10 mouse cellular contexts compared by ENCODE assay signal in the genomic region with DNA sequence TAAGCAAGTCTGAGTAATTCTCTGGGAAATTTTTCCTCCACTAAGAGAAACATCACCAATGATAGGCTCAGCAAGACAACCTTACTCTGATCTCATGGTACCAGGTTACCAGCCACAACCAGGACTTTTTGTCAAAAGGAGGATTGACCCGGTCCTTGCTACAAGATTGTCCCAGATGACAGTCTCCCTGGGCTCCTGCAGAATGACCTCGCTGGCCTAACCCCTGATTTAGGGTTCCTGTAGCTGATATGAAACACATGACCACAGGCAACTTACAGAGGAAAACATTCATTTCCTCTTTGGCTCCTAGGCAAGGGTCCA.
A peak's percentile ranks its signal among the peaks of the same experiment; 100 is the strongest.
DNase-seq lines count a peak whose midpoint lies in the region; ATAC-seq lines count a peak whose summit lies in the region.
"Had no signal": no experiment of that assay in that cellular context is flagged by ENCODE, and none has a peak within 500 bp of the region (broad histone marks: within the 10 kb centered on the region; RNA-seq: fewer than 3 reads in every experiment).

No protein-coding gene starts in this region.

- H3K9ac ChIP-seq in hindbrain, embryonic 15.5 days, result no peak overlapping the region
- no peak overlapping the region for H3K9ac ChIP-seq in hindbrain, embryonic 12.5 days
- H3K9ac ChIP-seq in heart, embryonic 15.5 days, result no peak overlapping the region

- H3K36me3 ChIP-seq in hindbrain, embryonic 15.5 days, result peaks cover 4% of the 10 kb centered on the region; the same call in 1 of the 2 replicates
- H3K36me3 ChIP-seq in hindbrain, embryonic 12.5 days, result peaks cover 8% of the 10 kb centered on the region
- H3K36me3 ChIP-seq in heart, embryonic 15.5 days, result peaks cover 3% of the 10 kb centered on the region; the same call in 1 of the 2 replicates
- H3K36me3 ChIP-seq in megakaryocyte, embryonic 14.5 days (replicated peaks; ENCODE audit: low read length), result peaks cover 29% of the 10 kb centered on the region
- H3K36me3 ChIP-seq: G1E had no signal

- no peak for ATAC-seq in hindbrain, embryonic 15.5 days (ENCODE audit: low FRiP score, low read depth)
- no peak for ATAC-seq in hindbrain, embryonic 12.5 days (ENCODE audit: low FRiP score)
- ATAC-seq in heart, embryonic 15.5 days (replicated peaks; ENCODE audit: insufficient number of reproducible peaks, insufficient read depth, low FRiP score, low read depth), result no peak

- H3K27me3 ChIP-seq in hindbrain, embryonic 15.5 days, result no peaks in the 10 kb centered on the region
- no peaks in the 10 kb centered on the region for H3K27me3 ChIP-seq in hindbrain, embryonic 12.5 days
- H3K27me3 ChIP-seq in heart, embryonic 15.5 days, result no peaks in the 10 kb centered on the region
- no peaks in the 10 kb centered on the region for H3K27me3 ChIP-seq in megakaryocyte, embryonic 14.5 days (replicated peaks)

- H3K4me1 ChIP-seq in hindbrain, embryonic 15.5 days (replicated peaks), result peaks cover 16% of the 10 kb centered on the region
- H3K4me1 ChIP-seq in hindbrain, embryonic 12.5 days, result 0 out of 2 replicates have a peak, but pooled peaks cover 3% of the 10 kb centered on the region
- H3K4me1 ChIP-seq in brown adipose tissue, adult 24 weeks (ENCODE audit: control insufficient read depth, insufficient read depth, insufficient read length, low read length), result peaks cover 14% of the 10 kb centered on the region; the same call in 1 of the 2 replicates
- H3K4me1 ChIP-seq in heart, embryonic 15.5 days (replicated peaks), result peaks cover 20% of the 10 kb centered on the region
- peaks cover 58% of the 10 kb centered on the region for H3K4me1 ChIP-seq in megakaryocyte, embryonic 14.5 days

- H3K27ac ChIP-seq in hindbrain, embryonic 15.5 days (replicated peaks), result 0 out of 2 replicates have a peak overlapping the region, but pooled peaks have one; percentile 46
- no peak overlapping the region for H3K27ac ChIP-seq in hindbrain, embryonic 12.5 days
- H3K27ac ChIP-seq in brown adipose tissue, adult 24 weeks (replicated peaks; ENCODE audit: low read depth, low read length), result peak overlapping the region; percentile 85
- H3K27ac ChIP-seq in heart, embryonic 15.5 days, result peak overlapping the region; percentile 84

- H3K4me3 ChIP-seq in hindbrain, embryonic 15.5 days, result no peak overlapping the region
- no peak overlapping the region for H3K4me3 ChIP-seq in hindbrain, embryonic 12.5 days
- H3K4me3 ChIP-seq in brown adipose tissue, adult 24 weeks (ENCODE audit: insufficient read depth, low read depth, low read length), result no peak overlapping the region
- H3K4me3 ChIP-seq in heart, embryonic 15.5 days, result no peak overlapping the region
- H3K4me3 ChIP-seq in megakaryocyte, embryonic 14.5 days (replicated peaks), result peak overlapping the region; percentile 85

- 77% methylated on average over 2 of the region's 2 CpGs for WGBS in hindbrain, embryonic 15.5 days
- 76% methylated on average over 2 of the region's 2 CpGs for WGBS in hindbrain, embryonic 12.5 days
- whole genome bisulfite sequencing in heart, embryonic 15.5 days, result 55% methylated on average over 2 of the region's 2 CpGs

- H3K9me3 ChIP-seq in hindbrain, embryonic 15.5 days, result no peaks in the 10 kb centered on the region
- H3K9me3 ChIP-seq in hindbrain, embryonic 12.5 days (replicated peaks), result no peaks in the 10 kb centered on the region
- no peaks in the 10 kb centered on the region for H3K9me3 ChIP-seq in heart, embryonic 15.5 days (replicated peaks)
- no peaks in the 10 kb centered on the region for H3K9me3 ChIP-seq in megakaryocyte, embryonic 14.5 days

- H3K4me2 ChIP-seq in hindbrain, embryonic 15.5 days, result no peak overlapping the region
- H3K4me2 ChIP-seq in hindbrain, embryonic 12.5 days (replicated peaks), result no peak overlapping the region
- H3K4me2 ChIP-seq in heart, embryonic 15.5 days, result no peak overlapping the region

- DNase-seq in thymus, postnatal 10 days (ENCODE audit: low spot score in 2 of 2), result no peak
- DNase-seq in thymus, postnatal 25 days, result no peak
- no peak for DNase-seq in cerebellum, adult 11-12 months
- DNase-seq: thymus, postnatal 4 days had no signal
